Mouse (Mus musculus) left cerebral cortex, postnatal 10 days (tissue): ENCODE results near the gene Ube2dnl2. TPM values are rescaled to one million over a fixed set of nuclear protein-coding genes. Genes with fewer than 3 reads are reported as not detected.

ENCODE experiments used
- DNase-seq, 2 experiments: peaks; one replicate each; pipeline ENCODE4 v3.0.0; 2021 to 2022; ENCODE audit warnings: low spot score in 2 of 2, mixed read lengths in 1 of 2; ENCODE audit errors: extremely low spot score in 1 of 2
- intact Hi-C: fragments of 180-260 bp; cut with DNase I; formaldehyde crosslinking; loops from one replicate; pipeline ENCODE4 v1.15.1; 2025
- total RNA-seq, 2 experiments: library from RNA; stranded (reverse); gene quantifications; 2 replicates each; pipeline ENCODE4 v1.2.3; 2021

Gene Ube2dnl2
- not detected for total RNA-seq

DNA sequence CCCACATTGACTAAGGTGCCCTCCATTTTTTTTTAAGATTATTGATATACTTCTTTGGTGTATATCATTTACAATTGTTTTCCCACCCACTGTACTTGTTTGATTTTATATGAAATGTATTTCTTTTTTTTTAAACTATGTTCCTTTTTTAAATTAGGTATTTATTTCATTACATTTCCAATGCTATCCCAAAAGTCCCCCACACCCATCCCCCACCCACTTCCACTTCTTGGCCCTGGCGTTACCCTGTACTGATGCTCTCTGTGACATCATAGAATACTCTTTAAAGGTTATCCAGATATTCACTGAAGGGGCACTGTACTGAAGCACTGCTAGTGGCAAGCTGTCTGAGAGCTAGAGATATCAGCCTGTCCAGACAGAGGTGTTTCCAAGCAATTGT is at the start of gene Ube2dnl2:
TSS of gene Ube2dnl2 (plus strand) at position 301 of the 400 bp plus-strand sequence.
- DNase-seq: no peak
- intact Hi-C loops: no loop called here

DNA sequence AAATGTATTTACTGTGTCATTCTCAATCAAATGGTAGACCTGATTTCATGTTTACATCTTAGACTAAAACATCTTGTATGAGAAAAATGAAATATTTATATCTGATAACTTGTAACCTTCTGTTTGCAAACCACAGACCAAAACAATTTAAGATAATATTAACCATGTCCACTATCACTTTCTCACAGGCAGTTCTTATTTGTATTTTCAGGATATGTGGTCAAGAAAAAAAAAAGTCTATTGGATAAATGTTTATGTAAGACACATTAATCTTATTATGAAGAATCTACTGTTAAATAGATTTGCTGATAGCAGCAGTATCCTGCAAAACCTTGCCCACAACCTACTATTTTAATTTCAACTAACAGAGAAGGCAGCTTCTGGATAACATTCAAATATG is 11.9 kb upstream of the Ube2dnl2 start:
- intact Hi-C loops: no loop called here
- DNase-seq: no peak

DNA sequence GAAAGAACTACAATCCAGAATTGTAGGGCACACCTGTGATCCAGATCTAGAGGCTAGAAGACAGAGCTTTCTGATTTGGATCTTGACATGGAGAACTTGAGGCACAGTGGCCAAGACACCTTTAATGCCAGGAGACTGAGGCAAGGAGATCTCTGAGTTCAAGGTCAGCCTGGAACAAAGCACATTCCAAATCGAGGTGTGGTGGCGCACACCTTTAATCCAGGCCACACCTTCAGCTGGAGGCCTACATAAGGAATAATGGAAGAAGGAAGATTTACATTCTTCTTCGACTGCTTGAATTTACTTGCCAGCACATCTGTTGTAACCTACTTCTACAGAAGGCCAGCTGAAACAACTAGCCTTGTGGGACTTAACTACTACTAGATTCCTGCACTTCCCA is 9.9 kb upstream of the Ube2dnl2 start:
- intact Hi-C loops: no loop called here
- no peak for DNase-seq

DNA sequence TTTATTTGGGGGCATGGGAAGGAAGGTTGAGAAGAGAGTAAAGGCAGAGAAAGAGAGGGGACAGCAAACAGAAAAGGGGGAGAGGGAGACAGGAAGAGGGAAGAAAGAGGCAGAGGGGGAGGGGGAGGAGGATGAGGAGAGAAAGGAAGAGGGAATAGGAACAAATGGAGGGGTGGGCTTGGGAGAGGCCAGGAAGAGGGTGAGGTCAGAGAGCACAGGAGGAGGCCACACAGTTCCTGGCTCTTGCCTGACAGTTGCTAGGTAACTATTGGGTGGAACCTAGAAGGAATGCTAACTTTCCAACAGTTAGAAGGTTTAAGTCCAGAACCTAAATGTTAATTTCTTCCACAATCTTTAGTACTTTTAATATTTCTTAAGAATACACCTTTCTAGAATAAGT is 4.0 kb upstream of the Ube2dnl2 start:
- intact Hi-C loops: no loop called here
- DNase-seq: no peak

DNA sequence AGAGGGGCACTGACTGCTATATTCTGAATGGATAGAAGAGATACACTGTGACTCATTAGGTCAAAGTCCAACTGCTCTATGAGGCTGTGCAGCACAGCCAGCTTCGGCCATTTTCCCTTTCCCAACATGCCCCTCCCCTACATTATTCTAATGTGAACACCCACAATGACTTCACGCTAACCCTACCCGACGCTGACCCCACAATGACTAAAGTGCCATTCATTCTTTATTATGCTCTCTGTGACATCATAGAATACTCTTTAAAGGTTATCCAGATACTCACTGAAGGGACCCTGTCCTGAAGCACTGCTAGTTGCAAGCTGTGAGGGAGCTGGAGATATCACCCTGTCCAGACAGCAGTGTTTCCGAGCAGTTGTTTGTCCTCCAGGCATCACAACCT is 2.7 kb upstream of the Ube2dnl2 start, which contains the start of gene Ube2dnl1:
TSS of gene Ube2dnl1 (plus strand) at position 301 of the 400 bp plus-strand sequence.
- DNase-seq: no peak
- intact Hi-C loops: no loop called here

DNA sequence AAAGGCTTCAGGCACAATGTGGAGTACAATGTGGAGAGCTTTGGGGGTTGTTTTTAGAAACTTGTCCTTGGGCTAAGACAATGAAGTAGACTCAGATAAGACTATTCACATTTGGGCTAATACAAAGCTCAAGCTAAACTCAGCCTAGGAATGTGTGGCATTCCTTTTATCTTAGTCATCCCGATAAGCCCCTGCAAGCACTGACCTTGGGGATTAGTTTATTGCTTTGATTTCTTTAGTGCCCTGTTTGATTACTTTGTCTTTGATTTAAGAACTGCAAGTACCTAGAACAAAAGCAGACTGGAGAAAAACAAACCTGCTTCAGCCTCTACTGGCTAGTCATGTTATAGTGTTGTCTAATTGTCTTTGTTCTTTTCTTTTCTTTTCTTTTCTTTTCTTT is 47.7 kb downstream of the Ube2dnl2 start:
- no peak for DNase-seq
- intact Hi-C loops: no loop called here

Other genes starting within 250 kb of the Ube2dnl2 start
- not detected for gene Ube2dnl1, start 2.6 kb upstream of the Ube2dnl2 start, total RNA-seq